Mouse (Mus musculus): ENCODE measurements around the gene Slco4c1. TPM values are rescaled to one million over a fixed set of nuclear protein-coding genes. Genes with fewer than 3 reads are reported as not detected.

Slco4c1 gene
- total and polyA plus RNA-seq, 3 experiments: not detected

DNA sequence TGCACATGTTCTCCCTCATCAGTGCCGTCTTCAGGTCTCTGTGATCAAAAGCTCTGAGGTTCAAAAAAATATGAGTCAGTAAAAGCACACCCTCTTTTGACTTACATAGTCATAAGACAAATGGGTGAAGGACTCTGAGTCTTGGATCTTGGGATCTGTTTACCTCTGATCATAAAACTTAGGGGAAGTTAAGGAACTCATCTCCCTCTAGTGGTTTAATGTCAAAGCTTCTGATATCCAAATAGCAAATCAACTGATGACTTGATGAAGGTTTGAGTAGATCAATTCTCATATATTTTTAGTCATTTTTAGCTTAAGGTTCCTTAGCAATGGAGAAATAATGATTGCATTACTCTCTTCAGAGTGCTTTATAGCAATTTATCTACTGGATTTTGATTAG lies 82.7 kb downstream of the Slco4c1 start:
- Histone ChIP-seq H3K27me3 (ENCODE audit: control insufficient read depth in 1 of 2, insufficient read depth in 2 of 2, low read length in 2 of 2) (no peaks in the 10 kb centered on the region), H3K4me1 (ENCODE audit: control insufficient read depth in 1 of 2, insufficient read depth in 2 of 2, low read length in 2 of 2) (no peaks in the 10 kb centered on the region), H3K4me3 (ENCODE audit: control insufficient read depth in 1 of 2, insufficient read depth in 1 of 2, low read depth in 2 of 2, low read length in 2 of 2) (no peak overlapping the region), H3K9ac (ENCODE audit: control insufficient read depth, low read depth, low read length, poor library complexity, severe bottlenecking) (no peak overlapping the region), H3K36me3 (ENCODE audit: control insufficient read depth in 1 of 2, insufficient read depth in 2 of 2, low read length in 2 of 2) (no peaks in the 10 kb centered on the region), H3K9me3 (replicated peaks; ENCODE audit: insufficient read depth, low read length) (no peaks in the 10 kb centered on the region), H3K27ac (ENCODE audit: control insufficient read depth, low read depth, low read length) (no peak overlapping the region), H3K79me2 (ENCODE audit: control insufficient read depth, insufficient read depth, low read length, poor library complexity) (no peaks in the 10 kb centered on the region)
- DNase-seq (ENCODE audit: low read depth, low spot score): peak; percentile 35
- TF ChIP-seq ZNF384 (IDR thresholded peaks at IDR 0.05; ENCODE audit: low read depth, low read length) (no peak), POLR2AphosphoS5 (IDR thresholded peaks at IDR 0.05; ENCODE audit: borderline replicate concordance, low read depth, low read length) (no peak), MXI1 (IDR thresholded peaks at IDR 0.05; ENCODE audit: low read depth, low read length) (no peak), MYB (IDR thresholded peaks at IDR 0.05; ENCODE audit: low read depth, low read length) (no peak), EP300 (IDR thresholded peaks at IDR 0.05; ENCODE audit: low read depth in 1 of 2, low read length in 2 of 2) (no peak), TBP (IDR thresholded peaks at IDR 0.05; ENCODE audit: low read depth, low read length) (no peak), JUND (IDR thresholded peaks at IDR 0.05; ENCODE audit: low read depth, low read length) (no peak), CHD2 (IDR thresholded peaks at IDR 0.05; ENCODE audit: low read length) (no peak), POLR2AphosphoS2 (IDR thresholded peaks at IDR 0.05; ENCODE audit: low read length) (no peak), SMC3 (IDR thresholded peaks at IDR 0.05; ENCODE audit: low read depth, low read length) (peak; percentile 58), RAD21 (IDR thresholded peaks at IDR 0.05; ENCODE audit: low read depth, low read length) (peak; percentile 72), MAX (IDR thresholded peaks at IDR 0.05; ENCODE audit: low read length) (no peak), NELFE (IDR thresholded peaks at IDR 0.05; ENCODE audit: low read depth, low read length) (no peak), ZC3H11A (IDR thresholded peaks at IDR 0.05; ENCODE audit: low read depth, low read length) (peak; percentile 41; the same call in 1 of the 2 replicates), USF1 (IDR thresholded peaks at IDR 0.05; ENCODE audit: low read depth, low read length) (no peak), UBTF (IDR thresholded peaks at IDR 0.05; ENCODE audit: borderline replicate concordance, insufficient read depth, low read depth, low read length) (no peak), RCOR1 (IDR thresholded peaks at IDR 0.05; ENCODE audit: low read depth, low read length) (no peak), ELF1 (IDR thresholded peaks at IDR 0.05; ENCODE audit: low read depth, low read length) (no peak), NRF1 (IDR thresholded peaks at IDR 0.05; ENCODE audit: insufficient read depth, low read depth, low read length, poor library complexity, severe bottlenecking) (no peak), E2F4 (IDR thresholded peaks at IDR 0.05; ENCODE audit: borderline replicate concordance, low read depth, low read length) (no peak), MAFK (IDR thresholded peaks at IDR 0.05; ENCODE audit: borderline replicate concordance, low read depth, low read length) (no peak), MAZ (IDR thresholded peaks at IDR 0.05; ENCODE audit: low read depth, low read length) (no peak), MYC (IDR thresholded peaks at IDR 0.05; ENCODE audit: low read depth, low read length) (no peak), TCF12 (IDR thresholded peaks at IDR 0.05; ENCODE audit: low read depth, low read length) (no peak), BHLHE40 (IDR thresholded peaks at IDR 0.05; ENCODE audit: borderline replicate concordance, low read depth, low read length) (no peak), ZMIZ1 (IDR thresholded peaks at IDR 0.05; ENCODE audit: low read depth, low read length) (no peak), USF2 (IDR thresholded peaks at IDR 0.05; ENCODE audit: borderline replicate concordance in 1 of 2, insufficient read depth in 1 of 2, low read depth in 1 of 2, low read length in 2 of 2) (no peak), HCFC1 (IDR thresholded peaks at IDR 0.05; ENCODE audit: low read depth, low read length) (no peak), TAL1 (IDR thresholded peaks at IDR 0.05; ENCODE audit: low read length) (no peak), CTCF (IDR thresholded peaks at IDR 0.05 in 2 of 3, conservative IDR thresholded peaks at IDR 0.05 in 1 of 3; ENCODE audit: control insufficient read depth in 1 of 3, insufficient read depth in 1 of 3, low read depth in 2 of 3, low read length in 3 of 3, poor library complexity in 1 of 3, severe bottlenecking in 1 of 3) (peak in 1 of 3 experiments; percentile 54; a peak in 2 of 6 replicates), POLR2A (IDR thresholded peaks at IDR 0.05; ENCODE audit: control insufficient read depth in 1 of 2, insufficient read depth in 1 of 2, low read depth in 1 of 2, low read length in 2 of 2, poor library complexity in 1 of 2) (no peak), GATA1 (IDR thresholded peaks at IDR 0.05; ENCODE audit: low read depth, low read length) (no peak)
